Mouse (Mus musculus) retina, postnatal 7 days (tissue): ENCODE measurements around the gene Kri1.
"Not testable (repeated sequence)": the region's sequence is repeated elsewhere in the genome, so short reads cannot be mapped to it uniquely, and the experiment has no call there.

Experiments
- DNase-seq: peaks from one replicate; pipeline ENCODE4 v3.0.0-alpha.2; 2012; ENCODE audit warnings: low read depth, low spot score

Gene Kri1

GRCm38 (mm10) chr9:21274336-21274735 lies 13.4 kb downstream of the Kri1 start:
- no peak for DNase-seq

- DNase-seq = no peak
These were observed 14.1 kb downstream of the Kri1 start for GRCm38 (mm10) chr9:21273520-21274228.

GRCm38 (mm10) chr9:21273094-21273493 lies 14.7 kb downstream of the Kri1 start:
- no peak for DNase-seq

- no peak for DNase-seq
These were observed 15.4 kb downstream of the Kri1 start for GRCm38 (mm10) chr9:21272391-21272790.

- DNase-seq = not testable (repeated sequence)
These were observed 18.2 kb downstream of the Kri1 start for GRCm38 (mm10) chr9:21269590-21269989.

GRCm38 (mm10) chr9:21268305-21268704 lies 19.5 kb downstream of the Kri1 start:
- DNase-seq = no peak

GRCm38 (mm10) chr9:21266889-21267288 lies 20.9 kb downstream of the Kri1 start:
- no peak for DNase-seq

GRCm38 (mm10) chr9:21265611-21266010 lies 22.2 kb downstream of the Kri1 start:
- DNase-seq = no peak

GRCm38 (mm10) chr9:21265000-21265561 lies 22.7 kb downstream of the Kri1 start, which contains the start of gene Atg4d:
TSS of gene Atg4d (plus strand) at chr9:21265293.
- DNase-seq = peak; percentile 99

- DNase-seq = no peak
These were observed 23.3 kb downstream of the Kri1 start for GRCm38 (mm10) chr9:21264272-21264999.

GRCm38 (mm10) chr9:21261831-21262230 lies 25.9 kb downstream of the Kri1 start:
- DNase-seq = no peak

- DNase-seq = no peak
These were observed 27.2 kb downstream of the Kri1 start for GRCm38 (mm10) chr9:21260491-21261040.

- DNase-seq = not testable (repeated sequence)
These were observed 31.4 kb downstream of the Kri1 start for GRCm38 (mm10) chr9:21256349-21256748.

GRCm38 (mm10) chr9:21254690-21255089 lies 33.1 kb downstream of the Kri1 start:
- DNase-seq = no peak

GRCm38 (mm10) chr9:21251116-21251735 lies 36.5 kb downstream of the Kri1 start:
- no peak for DNase-seq

- no peak for DNase-seq
These were observed 37.3 kb downstream of the Kri1 start for GRCm38 (mm10) chr9:21250509-21250908.

GRCm38 (mm10) chr9:21249629-21250508 lies 37.9 kb downstream of the Kri1 start:
- no peak for DNase-seq

- DNase-seq = no peak
These were observed 39.4 kb downstream of the Kri1 start, which contains the start of gene S1pr5 for GRCm38 (mm10) chr9:21248326-21248725. TSS of gene S1pr5 (minus strand) at chr9:21248443.

- no peak for DNase-seq
These were observed 41.4 kb downstream of the Kri1 start for GRCm38 (mm10) chr9:21246342-21246741.

GRCm38 (mm10) chr9:21245113-21245487 lies 42.7 kb downstream of the Kri1 start:
- no peak for DNase-seq
